Mouse (Mus musculus) intestine, embryonic 14.5 days (tissue): Measurements from ENCODE around the gene 1700001O22Rik. TPM values are rescaled to one million over a fixed set of nuclear protein-coding genes. Genes with fewer than 3 reads are reported as not detected.

Experiments
- ATAC-seq: fragments of 200-750 bp; cut with Nextera tagmentation; replicated peaks from 2 replicates; pipeline ENCODE4 v1.8.0; 2017; ENCODE audit warnings: low read depth, moderate number of reproducible peaks, moderate TSS enrichment, moderate library complexity; ENCODE audit not compliant: low FRiP score, low TSS enrichment
- DNase-seq: peaks from one replicate; pipeline ENCODE4 v3.0.0-alpha.2; 2018; ENCODE audit warnings: low spot score
- H3K27ac ChIP-seq: fragments of 300-500 bp; sonication (generic); 2 replicates; pipeline ENCODE4 v1.5.1; 2014; ENCODE audit warnings: low read depth, mild to moderate bottlenecking, control low read depth
- H3K27me3 ChIP-seq: fragments of 300-500 bp; sonication (generic); replicated peaks from 2 replicates; pipeline ENCODE4 v1.6.1; 2014; ENCODE audit warnings: low read length, control low read depth; ENCODE audit not compliant: control insufficient read depth, insufficient read depth
- H3K36me3 ChIP-seq: fragments of 300-500 bp; sonication (generic); 2 replicates; pipeline ENCODE4 v1.6.1; 2014; ENCODE audit warnings: low read length, control low read depth; ENCODE audit not compliant: control insufficient read depth, insufficient read depth
- H3K4me1 ChIP-seq: fragments of 300-500 bp; sonication (generic); replicated peaks from 2 replicates; pipeline ENCODE4 v1.6.1; 2014; ENCODE audit warnings: low read length, control low read depth, mixed read lengths; ENCODE audit not compliant: control insufficient read depth, insufficient read depth
- H3K4me2 ChIP-seq: fragments of 300-500 bp; sonication (generic); 2 replicates; pipeline ENCODE4 v1.6.1; 2014; ENCODE audit warnings: low read length
- H3K4me3 ChIP-seq: fragments of 300-500 bp; sonication (generic); 2 replicates; pipeline ENCODE4 v1.5.1; 2014; ENCODE audit warnings: low read depth, low read length, control low read depth, mixed read lengths
- H3K9ac ChIP-seq: fragments of 300-500 bp; sonication (generic); 2 replicates; pipeline ENCODE4 v1.6.1; 2014; ENCODE audit warnings: mild to moderate bottlenecking, low read length
- H3K9me3 ChIP-seq: fragments of 300-500 bp; sonication (generic); 2 replicates; pipeline ENCODE4 v1.6.1; 2016; ENCODE audit warnings: low read length, control low read depth; ENCODE audit not compliant: control insufficient read depth
- WGBS: fragments of 180-500 bp; shearing (Covaris S2); extraction: QIAGEN DNeasy Blood & Tissue Kit; methylation state at CpG from one replicate; pipeline ENCODE4 v1.1.7; 2014; 5-methylcytosine and 5-hydroxymethylcytosine counted together
- polyA plus RNA-seq: library from polyadenylated mRNA; unstranded; fragments of >200 nt; fragmentation: Nextera tagmentation; extraction: Ambion mirVana; gene quantifications from 2 replicates; pipeline ENCODE4 v1.2.1, GENCODE M21; 2014

Gene 1700001O22Rik
- polyA plus RNA-seq, 1 experiment from 2014 or later = 2.1 TPM

GRCm38 (mm10) chr2:30758341-30759087 is 44.9 kb downstream of the 1700001O22Rik start:
- Histone ChIP-seq H3K4me1 (peaks cover 27% of the 10 kb centered on the region), H3K9me3 (peaks cover 12% of the 10 kb centered on the region), H3K4me3 (0 out of 2 replicates have a peak overlapping the region, but pooled peaks have one; percentile 1), H3K27ac (peak overlapping the region; percentile 90), H3K4me2 (peak overlapping the region; percentile 35), H3K36me3 (no peaks in the 10 kb centered on the region), H3K9ac (peak overlapping the region; percentile 18; the same call in 1 of the 2 replicates), H3K27me3 (no peaks in the 10 kb centered on the region)
- WGBS = 2% methylated on average over 17 of the region's 17 CpGs
- ATAC-seq (peak; percentile 84), DNase-seq (peak; percentile 91)

GRCm38 (mm10) chr2:30756962-30757715 is 46.3 kb downstream of the 1700001O22Rik start:
- ATAC-seq = no peak
- 89% methylated on average over 10 of the region's 10 CpGs for WGBS

GRCm38 (mm10) chr2:30755985-30756765 is 47.3 kb downstream of the 1700001O22Rik start:
- 94% methylated on average over 6 of the region's 6 CpGs for WGBS
- ATAC-seq = no peak
- peaks cover 27% of the 10 kb centered on the region for H3K4me1 ChIP-seq

More at GRCm38 (mm10) chr2:30756962-30757715, 46.3 kb downstream of the 1700001O22Rik start:
- no peaks in the 10 kb centered on the region for H3K36me3 ChIP-seq
- no peak overlapping the region for H3K27ac ChIP-seq
- H3K4me1 ChIP-seq = peaks cover 27% of the 10 kb centered on the region
- no peak for DNase-seq
- no peaks in the 10 kb centered on the region for H3K27me3 ChIP-seq
- no peak overlapping the region for H3K9ac ChIP-seq
- H3K4me2 ChIP-seq = no peak overlapping the region
- no peak overlapping the region for H3K4me3 ChIP-seq
- H3K9me3 ChIP-seq = peaks cover 5% of the 10 kb centered on the region; the same call in 1 of the 2 replicates

DNA sequence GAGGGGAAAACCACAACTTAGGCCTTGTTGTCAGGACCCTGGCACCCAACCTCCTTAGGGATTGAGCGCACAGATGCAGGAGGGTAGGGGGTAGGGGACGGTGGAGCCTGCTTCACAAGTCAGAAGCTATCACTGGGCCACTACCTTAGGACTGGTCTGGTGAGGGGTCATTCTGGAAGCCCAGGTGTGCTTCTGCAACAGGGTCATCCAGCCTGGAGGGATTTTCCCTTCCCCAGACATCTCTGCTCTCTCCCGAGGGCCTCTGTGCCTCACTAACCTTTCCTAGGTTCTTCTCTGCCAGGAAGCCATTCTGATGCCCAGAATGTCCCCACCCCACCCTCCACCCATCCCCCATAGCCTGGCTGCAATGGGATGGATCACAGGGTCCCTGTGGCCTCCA is 48.6 kb downstream of the 1700001O22Rik start:
- Histone ChIP-seq H3K27ac (no peak overlapping the region), H3K9ac (no peak overlapping the region), H3K27me3 (no peaks in the 10 kb centered on the region), H3K9me3 (peaks cover 4% of the 10 kb centered on the region; the same call in 1 of the 2 replicates), H3K4me2 (no peak overlapping the region), H3K4me3 (no peak overlapping the region), H3K4me1 (peaks cover 21% of the 10 kb centered on the region), H3K36me3 (no peaks in the 10 kb centered on the region)
- ATAC-seq (no peak), DNase-seq (no peak)
- 89% methylated on average over 3 of the region's 3 CpGs for WGBS

More at GRCm38 (mm10) chr2:30755985-30756765, 47.3 kb downstream of the 1700001O22Rik start:
- peaks cover 4% of the 10 kb centered on the region; the same call in 1 of the 2 replicates for H3K9me3 ChIP-seq
- no peaks in the 10 kb centered on the region for H3K36me3 ChIP-seq
- H3K27me3 ChIP-seq = no peaks in the 10 kb centered on the region
- no peak overlapping the region for H3K9ac ChIP-seq
- H3K27ac ChIP-seq = no peak overlapping the region
- H3K4me3 ChIP-seq = no peak overlapping the region
- H3K4me2 ChIP-seq = no peak overlapping the region
- DNase-seq = no peak

- peak; percentile 69 for DNase-seq
- Histone ChIP-seq H3K4me1 (peaks cover 5% of the 10 kb centered on the region), H3K4me2 (no peak overlapping the region; the same call in 1 of the 2 replicates), H3K9me3 (peaks cover 4% of the 10 kb centered on the region; the same call in 1 of the 2 replicates), H3K27ac (peak overlapping the region; percentile 5; the same call in 1 of the 2 replicates), H3K4me3 (no peak overlapping the region), H3K27me3 (no peaks in the 10 kb centered on the region), H3K9ac (no peak overlapping the region), H3K36me3 (no peaks in the 10 kb centered on the region)
- 19% methylated on average over 18 of the region's 18 CpGs for WGBS
- ATAC-seq = peak; percentile 37; the same call in 1 of the 2 replicates
Measured at GRCm38 (mm10) chr2:30753219-30753618, 50.2 kb downstream of the 1700001O22Rik start.

DNA sequence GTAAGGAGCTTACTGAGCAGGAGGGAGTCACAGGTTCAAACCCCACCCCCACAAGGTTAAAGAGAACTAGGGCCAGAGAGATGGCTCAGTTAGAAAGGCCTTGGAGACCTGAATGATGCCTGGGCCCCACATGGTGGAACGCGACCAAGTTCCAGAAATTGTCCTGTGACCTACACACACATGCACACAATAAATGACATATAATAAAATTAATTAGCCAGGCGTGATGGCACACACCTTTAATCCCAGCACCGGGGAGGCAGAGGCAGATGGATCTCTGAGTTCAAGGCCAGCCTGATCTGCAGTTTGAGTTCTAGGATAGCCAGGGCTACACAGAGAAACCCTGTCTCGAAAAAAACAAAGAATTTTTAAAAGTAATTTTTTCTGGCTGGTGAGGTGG is 51.0 kb downstream of the 1700001O22Rik start:
- Histone ChIP-seq H3K27ac (no peak overlapping the region), H3K9me3 (peaks cover 4% of the 10 kb centered on the region; the same call in 1 of the 2 replicates), H3K4me1 (no peaks in the 10 kb centered on the region; the same call in 1 of the 2 replicates), H3K27me3 (no peaks in the 10 kb centered on the region), H3K9ac (no peak overlapping the region), H3K4me2 (no peak overlapping the region), H3K36me3 (no peaks in the 10 kb centered on the region), H3K4me3 (no peak overlapping the region)
- ATAC-seq (no peak), DNase-seq (no peak)
- WGBS = 97% methylated on average over 5 of the region's 5 CpGs

GRCm38 (mm10) chr2:30750025-30750424 is 53.4 kb downstream of the 1700001O22Rik start:
- no peaks in the 10 kb centered on the region for H3K36me3 ChIP-seq
- H3K4me2 ChIP-seq = no peak overlapping the region
- H3K9me3 ChIP-seq = no peaks in the 10 kb centered on the region
- H3K4me3 ChIP-seq = no peak overlapping the region
- ATAC-seq (no peak), DNase-seq (no peak)
- no peaks in the 10 kb centered on the region for H3K27me3 ChIP-seq
- H3K9ac ChIP-seq = no peak overlapping the region
- H3K4me1 ChIP-seq = no peaks in the 10 kb centered on the region; the same call in 1 of the 2 replicates
- peak overlapping the region; percentile 54; the same call in 1 of the 2 replicates for H3K27ac ChIP-seq
- 70% methylated on average over 5 of the region's 5 CpGs for WGBS

- DNase-seq (no peak), ATAC-seq (no peak)
- Histone ChIP-seq H3K9me3 (no peaks in the 10 kb centered on the region), H3K4me2 (no peak overlapping the region), H3K36me3 (no peaks in the 10 kb centered on the region), H3K27ac (no peak overlapping the region), H3K9ac (no peak overlapping the region), H3K4me1 (peaks cover 13% of the 10 kb centered on the region), H3K4me3 (no peak overlapping the region), H3K27me3 (no peaks in the 10 kb centered on the region)
- 84% methylated on average over 4 of the region's 4 CpGs for WGBS
Measured at GRCm38 (mm10) chr2:30747602-30748162, 55.8 kb downstream of the 1700001O22Rik start.
